Mouse (Mus musculus): ENCODE measurements around the gene Apex2.
"Not testable (repeated sequence)": the region's sequence is repeated elsewhere in the genome, so short reads cannot be mapped to it uniquely, and the experiment has no call there.

Apex2 gene

DNA sequence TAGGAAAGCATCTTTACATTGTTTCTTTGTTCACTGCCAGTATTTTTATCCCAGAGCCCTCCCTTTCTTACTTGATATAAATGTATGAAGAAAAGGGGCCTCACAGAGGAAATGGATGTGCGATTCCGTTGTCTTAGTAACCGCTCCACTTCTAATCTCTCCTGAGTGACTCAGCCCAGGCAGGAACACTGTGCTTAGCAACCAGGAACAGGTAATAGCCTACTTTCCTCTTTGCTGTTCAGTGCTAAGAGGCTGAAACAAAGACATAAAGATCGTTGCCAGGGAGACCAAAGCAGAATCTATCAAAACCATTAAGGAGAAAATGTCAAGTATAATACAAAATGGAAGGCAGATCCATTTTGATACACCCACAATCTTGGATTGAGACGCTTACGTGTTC lies 81.0 kb downstream of the Apex2 start:
- no peak for DNase-seq (ENCODE audit: low spot score in 2 of 2)

DNA sequence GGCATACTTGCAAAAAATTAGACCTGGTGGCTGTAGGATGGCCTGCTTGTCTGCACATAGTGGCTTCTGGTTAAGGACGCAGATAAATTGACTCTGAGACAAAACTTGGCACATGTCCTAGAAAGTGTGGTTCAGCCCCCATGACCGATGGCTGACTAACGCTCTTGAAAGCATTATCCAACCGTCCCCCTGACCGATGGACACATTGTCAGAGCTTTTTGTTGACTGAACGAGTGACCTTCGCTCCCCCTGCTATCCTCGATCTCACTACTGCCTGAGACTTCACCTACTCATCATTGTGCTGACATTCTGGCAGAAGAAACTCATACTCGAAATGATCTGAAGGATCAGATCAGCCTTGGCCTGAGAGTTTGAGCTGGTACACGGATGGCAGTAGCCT lies 101.9 kb downstream of the Apex2 start:
- DNase-seq (ENCODE audit: low spot score in 2 of 2): not testable (repeated sequence)

- DNase-seq (ENCODE audit: low spot score in 2 of 2): not testable (repeated sequence)
Measured at GRCm38 (mm10) chrX:150486314-150487030, 103.2 kb downstream of the Apex2 start.

- DNase-seq (ENCODE audit: low spot score in 2 of 2): peak; percentile 83 to 85
Measured at GRCm38 (mm10) chrX:150477854-150478780, 111.6 kb downstream of the Apex2 start.

- DNase-seq (ENCODE audit: low spot score in 2 of 2): no peak
Measured at GRCm38 (mm10) chrX:150471416-150471815, 118.3 kb downstream of the Apex2 start.
